Mouse (Mus musculus) cerebellum, adult 2 months (tissue): ENCODE results near the gene Xpnpep3. TPM values are rescaled to one million over a fixed set of nuclear protein-coding genes. Genes with fewer than 3 reads are reported as not detected.

Experiments used
- DNase-seq, 2 experiments: peaks; one replicate each; pipeline ENCODE4 v3.0.0; 2021
- H3K27ac ChIP-seq: fragments of 200-500 bp; 2 replicates; pipeline ENCODE4 v1.5.1; 2012; ENCODE audit warnings: low read length, control low read depth, inconsistent platforms; ENCODE audit not compliant: insufficient read depth
- H3K27me3 ChIP-seq: fragments of 200-500 bp; 2 replicates; pipeline ENCODE4 v1.6.1; 2012; ENCODE audit warnings: inconsistent platforms, mild to moderate bottlenecking, low read length, moderate library complexity; ENCODE audit not compliant: control insufficient read depth, insufficient read depth
- H3K4me1 ChIP-seq: fragments of 200-500 bp; 2 replicates; pipeline ENCODE4 v1.6.1; 2011; ENCODE audit warnings: low read length; ENCODE audit not compliant: control insufficient read depth, insufficient read depth
- H3K4me3 ChIP-seq: fragments of 200-500 bp; replicated peaks from 2 replicates; pipeline ENCODE3; 2011; ENCODE audit warnings: mild to moderate bottlenecking, low read depth, low read length, control low read depth; ENCODE audit not compliant: insufficient read depth
- CTCF ChIP-seq: fragments of 200-500 bp; IDR thresholded peaks from 2 replicates; pipeline ENCODE4 v1.5.1; 2011; ENCODE audit warnings: low read depth, mild to moderate bottlenecking, control low read depth, low read length, moderate library complexity, borderline replicate concordance; ENCODE audit not compliant: insufficient read depth
- POLR2A ChIP-seq: fragments of 200-500 bp; IDR thresholded peaks from 2 replicates; pipeline ENCODE4 v1.6.1; 2011; ENCODE audit warnings: low read length, control low read depth, borderline replicate concordance; ENCODE audit not compliant: insufficient read depth
- WGBS: fragments of 180-500 bp; shearing (Covaris S2); methylation state at CpG from one replicate; pipeline ENCODE4 v1.1.7; 2018; 5-methylcytosine and 5-hydroxymethylcytosine counted together
- polyA plus RNA-seq: library from polyadenylated mRNA; depleted of rRNA; stranded (reverse); fragments of >200 nt; gene quantifications from 2 replicates; pipeline ENCODE4 v1.2.3, GENCODE M21; 2012; rRNA removed

The Xpnpep3 gene
- polyA plus RNA-seq, 1 experiment: 7.3 TPM

- Histone ChIP-seq H3K4me3 (no peak overlapping the region), H3K27me3 (no peaks in the 10 kb centered on the region), H3K4me1 (no peaks in the 10 kb centered on the region), H3K27ac (no peak overlapping the region)
- 85% methylated on average over 6 of the region's 6 CpGs for WGBS
- TF ChIP-seq CTCF: no peak
- no peak for TF ChIP-seq POLR2A
- DNase-seq: no peak
Observed at GRCm38 (mm10) chr15:81483691-81484090, 83.8 kb downstream of the Xpnpep3 start.

DNA sequence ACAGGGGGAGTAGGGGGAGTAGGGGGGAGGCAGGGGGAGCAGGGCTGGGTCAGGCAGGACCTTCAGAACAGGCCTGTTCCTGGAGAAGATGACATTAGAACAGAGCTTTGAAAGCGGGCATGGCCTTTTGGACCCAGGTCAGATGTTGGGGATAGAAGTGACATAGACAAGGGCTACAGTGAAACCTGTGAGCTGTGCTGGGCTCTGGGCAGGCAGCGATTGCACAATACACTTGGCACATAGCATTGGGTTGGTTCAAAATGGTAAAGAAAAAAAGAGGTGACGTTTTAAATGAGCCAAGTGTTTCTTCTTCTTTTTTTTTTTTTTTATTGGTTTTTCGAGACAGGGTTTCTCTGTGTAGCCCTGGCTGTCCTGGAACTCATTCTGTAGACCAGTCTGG is 85.5 kb downstream of the Xpnpep3 start:
- TF ChIP-seq CTCF (no peak), POLR2A (no peak)
- 80% methylated on average over 4 of the region's 4 CpGs for WGBS
- Histone ChIP-seq H3K4me3 (no peak overlapping the region), H3K27me3 (no peaks in the 10 kb centered on the region), H3K4me1 (no peaks in the 10 kb centered on the region), H3K27ac (no peak overlapping the region)
- DNase-seq: no peak

DNA sequence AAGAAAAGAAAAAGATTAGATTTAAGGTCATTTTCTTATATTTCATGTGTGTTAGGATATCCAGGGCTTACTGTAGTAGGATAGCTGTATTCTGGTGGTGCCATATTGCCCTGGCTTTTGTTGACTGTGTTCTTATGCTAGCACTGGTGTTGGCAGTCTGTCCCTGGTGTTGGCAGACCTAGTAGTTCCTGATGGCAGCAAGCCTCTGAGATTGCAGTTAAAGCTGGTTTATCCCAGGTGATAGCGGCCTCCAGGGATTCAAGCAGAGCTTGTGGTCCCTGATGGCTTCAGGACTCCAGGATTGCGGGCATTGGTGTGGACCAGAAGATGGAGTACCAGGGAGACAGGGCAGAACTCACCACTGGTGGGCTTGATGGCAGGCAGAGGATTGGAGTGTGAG is 103.5 kb downstream of the Xpnpep3 start:
- TF ChIP-seq POLR2A (no peak), CTCF (no peak)
- Histone ChIP-seq H3K27me3 (no peaks in the 10 kb centered on the region), H3K27ac (no peak overlapping the region), H3K4me3 (no peak overlapping the region), H3K4me1 (no peaks in the 10 kb centered on the region)
- no peak for DNase-seq
- 67% methylated on average over 2 of the region's 2 CpGs for WGBS

GRCm38 (mm10) chr15:81503995-81504394 is 104.1 kb downstream of the Xpnpep3 start:
- Histone ChIP-seq H3K4me1 (no peaks in the 10 kb centered on the region), H3K27ac (no peak overlapping the region), H3K27me3 (no peaks in the 10 kb centered on the region), H3K4me3 (no peak overlapping the region)
- TF ChIP-seq POLR2A: no peak
- no peak for TF ChIP-seq CTCF
- no peak for DNase-seq
- WGBS: 98% methylated on average over 2 of the region's 2 CpGs

Other genes with a start within 250 kb of the Xpnpep3 start
- gene Mrtfa, start 209.4 kb upstream of the Xpnpep3 start, polyA plus RNA-seq: 20.0 and 20.8 TPM in 2 replicates
- gene Mchr1, start 164.6 kb upstream of the Xpnpep3 start, polyA plus RNA-seq: 3.6 and 4.1 TPM in 2 replicates
- gene Slc25a17, start 39.3 kb upstream of the Xpnpep3 start, polyA plus RNA-seq: 55.8 and 56.0 TPM in 2 replicates
- 75.6 and 85.3 TPM in 2 replicates for gene St13, start 61 bp upstream of the Xpnpep3 start, polyA plus RNA-seq
- gene Dnajb7, start 8.2 kb downstream of the Xpnpep3 start, polyA plus RNA-seq: 0.07 TPM in 1 of 2 replicates, not detected in the other
- gene Rbx1, start 66.2 kb downstream of the Xpnpep3 start, polyA plus RNA-seq: 211 and 222 TPM in 2 replicates
- gene Ep300, start 185.2 kb downstream of the Xpnpep3 start, polyA plus RNA-seq: 39.3 and 42.0 TPM in 2 replicates